Mouse (Mus musculus): ENCODE measurements around the gene Cldn7.
"Not testable (repeated sequence)": the region's sequence is repeated elsewhere in the genome, so short reads cannot be mapped to it uniquely, and the experiment has no call there.

The Cldn7 gene

GRCm38 (mm10) chr11:69964650-69965270, at the start of gene Cldn7:
Gene Cldn7 (plus strand): TSS chr11:69964779.
- no peak for DNase-seq

GRCm38 (mm10) chr11:69914917-69915430, 49.6 kb upstream of the Cldn7 start:
- DNase-seq = no peak

GRCm38 (mm10) chr11:69915667-69916627, 48.6 kb upstream of the Cldn7 start:
- no peak for DNase-seq

- DNase-seq = not testable (repeated sequence)
Measured at GRCm38 (mm10) chr11:69916652-69917378, 47.8 kb upstream of the Cldn7 start.

GRCm38 (mm10) chr11:69917379-69917948, 47.1 kb upstream of the Cldn7 start:
- no peak for DNase-seq

- DNase-seq = no peak
Measured at GRCm38 (mm10) chr11:69918118-69918517, 46.5 kb upstream of the Cldn7 start.

GRCm38 (mm10) chr11:69919053-69919452, 45.5 kb upstream of the Cldn7 start:
- DNase-seq = no peak

- peak; percentile 65 for DNase-seq
Measured at GRCm38 (mm10) chr11:69919661-69920265, 44.8 kb upstream of the Cldn7 start.

GRCm38 (mm10) chr11:69920266-69921031, 44.1 kb upstream of the Cldn7 start:
- peak; percentile 45 for DNase-seq

GRCm38 (mm10) chr11:69921114-69922011, 43.2 kb upstream of the Cldn7 start, which contains the start of gene Eif5a:
Gene Eif5a (minus strand): TSS chr11:69921958.
- DNase-seq = peak; percentile 100

- peak; percentile 29 for DNase-seq
Measured at GRCm38 (mm10) chr11:69922012-69922756, 42.4 kb upstream of the Cldn7 start.

GRCm38 (mm10) chr11:69922796-69923195, 41.8 kb upstream of the Cldn7 start:
- DNase-seq = no peak

- DNase-seq = no peak
Measured at GRCm38 (mm10) chr11:69927501-69927900, 37.1 kb upstream of the Cldn7 start.

GRCm38 (mm10) chr11:69929712-69930111, 34.9 kb upstream of the Cldn7 start:
- DNase-seq = no peak

- not testable (repeated sequence) for DNase-seq
Measured at GRCm38 (mm10) chr11:69930176-69930575, 34.4 kb upstream of the Cldn7 start.

GRCm38 (mm10) chr11:69930967-69931537, 33.5 kb upstream of the Cldn7 start:
- DNase-seq = peak; percentile 45

GRCm38 (mm10) chr11:69931769-69932168, 32.8 kb upstream of the Cldn7 start:
- DNase-seq = no peak

- peak; percentile 43 for DNase-seq
Measured at GRCm38 (mm10) chr11:69932254-69932653, 32.3 kb upstream of the Cldn7 start.

- DNase-seq = no peak
Measured at GRCm38 (mm10) chr11:69933066-69933465, 31.5 kb upstream of the Cldn7 start.
